Mouse (Mus musculus): Measurements from ENCODE around the gene Lmo1. TPM values are rescaled to one million over a fixed set of nuclear protein-coding genes. Genes with fewer than 3 reads are reported as not detected.
"Not testable (repeated sequence)": the region's sequence is repeated elsewhere in the genome, so short reads cannot be mapped to it uniquely, and the experiment has no call there.

Lmo1 gene
- polyA plus RNA-seq, 1 experiment from 2014 or later: 1.8 TPM

GRCm38 (mm10) chr7:109098145-109099018, 76.6 kb downstream of the Lmo1 start:
- ATAC-seq: peak; percentile 55; the same call in 1 of the 2 replicates

DNA sequence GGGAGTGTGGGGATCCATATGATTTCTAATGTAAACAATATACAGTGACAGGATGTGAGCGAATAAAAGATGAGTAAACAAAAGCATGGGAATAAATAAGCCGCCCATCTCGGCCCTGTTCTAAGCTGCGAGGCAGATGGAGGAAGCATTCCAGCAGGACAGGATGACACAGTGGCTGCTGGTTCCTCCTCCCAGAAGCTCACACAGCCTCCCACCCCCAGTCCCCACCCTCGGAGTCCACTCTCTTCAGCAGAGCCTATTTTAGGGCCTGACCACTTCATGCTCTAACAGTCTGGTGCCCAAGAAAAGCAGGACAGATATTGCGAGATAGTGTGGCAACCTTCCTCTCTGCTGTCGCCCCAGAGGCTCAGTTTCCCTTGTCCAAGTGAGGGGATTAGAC, 77.8 kb downstream of the Lmo1 start:
- Histone ChIP-seq H3K9me3 (replicated peaks) (no peaks in the 10 kb centered on the region), H3K4me3 (no peak overlapping the region), H3K27ac (no peak overlapping the region), H3K9ac (no peak overlapping the region), H3K4me2 (no peak overlapping the region), H3K27me3 (replicated peaks) (no peaks in the 10 kb centered on the region; the same call in 1 of the 2 replicates), H3K36me3 (no peaks in the 10 kb centered on the region), H3K4me1 (no peaks in the 10 kb centered on the region)
- no peak for ATAC-seq
- 59% methylated on average over 7 of the region's 7 CpGs for WGBS (ENCODE audit: insufficient replicate concordance)

More at GRCm38 (mm10) chr7:109098145-109099018, 76.6 kb downstream of the Lmo1 start:
- no peaks in the 10 kb centered on the region for H3K4me1 ChIP-seq
- no peaks in the 10 kb centered on the region for H3K9me3 ChIP-seq (replicated peaks)
- WGBS (ENCODE audit: insufficient replicate concordance): 25% methylated on average over 6 of the region's 6 CpGs
- H3K27ac ChIP-seq: no peak overlapping the region
- no peak overlapping the region for H3K4me2 ChIP-seq
- H3K36me3 ChIP-seq: no peaks in the 10 kb centered on the region
- H3K27me3 ChIP-seq (replicated peaks): no peaks in the 10 kb centered on the region; the same call in 1 of the 2 replicates
- no peak overlapping the region for H3K9ac ChIP-seq
- no peak overlapping the region for H3K4me3 ChIP-seq

GRCm38 (mm10) chr7:109096618-109097017, 78.4 kb downstream of the Lmo1 start:
- WGBS (ENCODE audit: insufficient replicate concordance): 59% methylated on average over 4 of the region's 4 CpGs
- Histone ChIP-seq H3K4me3 (no peak overlapping the region), H3K27me3 (replicated peaks) (no peaks in the 10 kb centered on the region; the same call in 1 of the 2 replicates), H3K4me1 (no peaks in the 10 kb centered on the region), H3K27ac (0 out of 2 replicates have a peak overlapping the region, but pooled peaks have one; percentile 10), H3K9me3 (replicated peaks) (no peaks in the 10 kb centered on the region), H3K36me3 (no peaks in the 10 kb centered on the region), H3K4me2 (no peak overlapping the region), H3K9ac (no peak overlapping the region)
- ATAC-seq: peak; percentile 52

- Histone ChIP-seq H3K9me3 (replicated peaks) (no peaks in the 10 kb centered on the region), H3K27ac (no peak overlapping the region), H3K9ac (no peak overlapping the region), H3K27me3 (replicated peaks) (no peaks in the 10 kb centered on the region), H3K36me3 (no peaks in the 10 kb centered on the region), H3K4me3 (no peak overlapping the region), H3K4me2 (no peak overlapping the region), H3K4me1 (no peaks in the 10 kb centered on the region)
- WGBS (ENCODE audit: insufficient replicate concordance): no CpG with 5 or more reads among the region's 7 CpGs
- no peak for ATAC-seq
Observed at GRCm38 (mm10) chr7:109094294-109094693, 80.7 kb downstream of the Lmo1 start.

DNA sequence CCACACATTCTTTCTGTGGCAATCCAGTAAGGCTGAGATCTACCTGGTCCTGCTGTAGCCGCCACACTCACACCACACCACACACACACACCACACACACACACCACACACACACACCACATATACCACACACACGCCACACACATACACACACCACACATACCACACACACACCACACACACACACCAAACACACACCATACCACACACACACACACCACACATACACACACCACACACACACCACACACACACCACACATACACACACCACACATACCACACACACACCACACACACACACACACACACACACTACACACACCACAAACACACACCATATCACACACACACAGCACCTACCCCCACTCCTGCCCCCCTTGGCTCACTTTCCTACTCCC, 83.7 kb downstream of the Lmo1 start:
- WGBS (ENCODE audit: insufficient replicate concordance): no CpG with 5 or more reads among the region's 2 CpGs
- H3K36me3 ChIP-seq; H3K9me3 ChIP-seq (replicated peaks); H3K4me3 ChIP-seq; H3K27me3 ChIP-seq (replicated peaks); ATAC-seq; H3K9ac ChIP-seq; H3K4me2 ChIP-seq; H3K27ac ChIP-seq; H3K4me1 ChIP-seq: not testable (repeated sequence)

Other genes starting within 250 kb of the Lmo1 start
- gene Nlrp10, start 245.0 kb downstream of the Lmo1 start, polyA plus RNA-seq (2016; fragmentation: Nextera tagmentation; extraction: Ambion mirVana): 0.08 and 0.10 TPM in 2 replicates
- 60.3 and 61.3 TPM in 2 replicates for gene Eif3f, start 240.8 kb downstream of the Lmo1 start, polyA plus RNA-seq (2016; fragmentation: Nextera tagmentation; extraction: Ambion mirVana)
- gene Tub, start 224.9 kb downstream of the Lmo1 start, polyA plus RNA-seq (2016; fragmentation: Nextera tagmentation; extraction: Ambion mirVana): 0.04 and 0.19 TPM in 2 replicates
- 0.93 and 1.1 TPM in 2 replicates for gene Ric3, start 91.9 kb downstream of the Lmo1 start, polyA plus RNA-seq (2016; fragmentation: Nextera tagmentation; extraction: Ambion mirVana)